Mouse (Mus musculus): ENCODE data around the gene Pex7. TPM values are rescaled to one million over a fixed set of nuclear protein-coding genes. Genes with fewer than 3 reads are reported as not detected.

The Pex7 gene
- polyA plus RNA-seq, 1 experiment from 2014 or later: 33.1 TPM

DNA sequence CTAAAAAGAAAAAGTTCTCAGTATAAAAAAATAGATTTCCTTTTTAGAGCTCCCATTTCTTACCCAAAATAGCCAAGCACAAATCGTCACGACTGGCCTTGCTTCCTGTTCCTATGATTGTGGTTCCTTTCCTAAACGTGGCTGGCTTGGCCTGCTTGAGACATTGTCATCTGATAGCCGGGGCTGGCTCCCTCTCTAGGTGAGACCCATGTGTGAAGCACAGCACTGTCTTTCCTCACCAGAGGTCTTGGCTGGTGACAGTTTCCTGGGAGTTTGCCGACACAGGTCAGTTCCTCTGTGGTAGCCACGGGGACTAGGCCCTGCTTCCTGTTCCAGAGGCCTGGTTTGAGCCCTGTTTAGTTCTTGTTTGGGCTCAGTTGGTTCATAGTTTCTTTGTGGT, 33.6 kb upstream of the Pex7 start:
- H3K9me3 ChIP-seq (replicated peaks): no peaks in the 10 kb centered on the region
- no peak overlapping the region for H3K27ac ChIP-seq (replicated peaks)
- no peaks in the 10 kb centered on the region for H3K4me1 ChIP-seq
- H3K36me3 ChIP-seq: no peaks in the 10 kb centered on the region
- H3K4me3 ChIP-seq: no peak overlapping the region
- 74% methylated on average over 6 of the region's 6 CpGs for WGBS
- DNase-seq (ENCODE audit: low spot score): no peak
- H3K27me3 ChIP-seq (ENCODE audit: low read depth, poor library complexity, severe bottlenecking): peaks cover 24% of the 10 kb centered on the region

GRCm38 (mm10) chr10:19940626-19941025, 33.1 kb upstream of the Pex7 start:
- H3K36me3 ChIP-seq: no peaks in the 10 kb centered on the region
- H3K27me3 ChIP-seq (ENCODE audit: low read depth, poor library complexity, severe bottlenecking): peaks cover 29% of the 10 kb centered on the region
- H3K27ac ChIP-seq (replicated peaks): no peak overlapping the region
- H3K9me3 ChIP-seq (replicated peaks): no peaks in the 10 kb centered on the region
- DNase-seq (ENCODE audit: low spot score): no peak
- WGBS: 90% methylated on average over 8 of the region's 8 CpGs
- H3K4me1 ChIP-seq: no peaks in the 10 kb centered on the region
- H3K4me3 ChIP-seq: no peak overlapping the region

GRCm38 (mm10) chr10:19940127-19940526, 32.6 kb upstream of the Pex7 start:
- Histone ChIP-seq H3K4me1 (peaks cover 3% of the 10 kb centered on the region), H3K36me3 (no peaks in the 10 kb centered on the region), H3K9me3 (replicated peaks) (no peaks in the 10 kb centered on the region), H3K4me3 (no peak overlapping the region), H3K27me3 (ENCODE audit: low read depth, poor library complexity, severe bottlenecking) (peaks cover 34% of the 10 kb centered on the region), H3K27ac (replicated peaks) (no peak overlapping the region)
- 89% methylated on average over 7 of the region's 7 CpGs for whole genome bisulfite sequencing
- no peak for DNase-seq (ENCODE audit: low spot score)

- no peaks in the 10 kb centered on the region for H3K9me3 ChIP-seq (replicated peaks)
- no peak overlapping the region for H3K4me3 ChIP-seq
- no peaks in the 10 kb centered on the region for H3K36me3 ChIP-seq
- H3K4me1 ChIP-seq: peaks cover 11% of the 10 kb centered on the region
- no peak overlapping the region for H3K27ac ChIP-seq (replicated peaks)
- DNase-seq (ENCODE audit: low spot score): no peak
- WGBS: 75% methylated on average over 8 of the region's 8 CpGs
- H3K27me3 ChIP-seq (ENCODE audit: low read depth, poor library complexity, severe bottlenecking): peaks cover 42% of the 10 kb centered on the region
Measured at GRCm38 (mm10) chr10:19939282-19939705, 31.8 kb upstream of the Pex7 start.

DNA sequence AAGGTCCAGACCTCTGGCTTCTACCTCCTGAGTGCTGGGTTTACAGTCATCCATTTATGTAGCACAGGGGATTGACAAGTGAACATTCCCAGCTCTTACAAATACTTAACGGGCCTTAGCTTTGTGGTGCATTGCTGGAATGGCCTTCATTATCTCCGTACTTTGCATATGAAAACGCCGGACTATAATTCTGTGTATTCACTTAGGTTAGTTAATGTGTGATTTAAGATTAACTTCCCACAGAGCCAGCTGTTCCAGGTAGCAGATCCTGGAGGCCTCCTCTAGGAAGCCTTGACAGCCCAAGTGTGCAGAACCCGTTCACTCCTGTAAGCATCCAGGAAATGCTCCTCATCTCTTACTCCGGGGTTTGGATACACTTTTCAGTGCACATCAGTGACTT, 31.2 kb upstream of the Pex7 start:
- no peak overlapping the region for H3K4me3 ChIP-seq

GRCm38 (mm10) chr10:19936961-19937708, 29.6 kb upstream of the Pex7 start:
- WGBS: 70% methylated on average over 9 of the region's 9 CpGs
- Histone ChIP-seq H3K4me1 (peaks cover 22% of the 10 kb centered on the region), H3K27me3 (ENCODE audit: low read depth, poor library complexity, severe bottlenecking) (peaks cover 61% of the 10 kb centered on the region)

More for the DNA sequence above, 31.2 kb upstream of the Pex7 start:
- H3K36me3 ChIP-seq: no peaks in the 10 kb centered on the region
- peaks cover 16% of the 10 kb centered on the region for H3K4me1 ChIP-seq
- 89% methylated on average over 6 of the region's 6 CpGs for WGBS
- no peak for DNase-seq (ENCODE audit: low spot score)
- peaks cover 45% of the 10 kb centered on the region for H3K27me3 ChIP-seq (ENCODE audit: low read depth, poor library complexity, severe bottlenecking)
- no peaks in the 10 kb centered on the region for H3K9me3 ChIP-seq (replicated peaks)
- H3K27ac ChIP-seq (replicated peaks): no peak overlapping the region

DNA sequence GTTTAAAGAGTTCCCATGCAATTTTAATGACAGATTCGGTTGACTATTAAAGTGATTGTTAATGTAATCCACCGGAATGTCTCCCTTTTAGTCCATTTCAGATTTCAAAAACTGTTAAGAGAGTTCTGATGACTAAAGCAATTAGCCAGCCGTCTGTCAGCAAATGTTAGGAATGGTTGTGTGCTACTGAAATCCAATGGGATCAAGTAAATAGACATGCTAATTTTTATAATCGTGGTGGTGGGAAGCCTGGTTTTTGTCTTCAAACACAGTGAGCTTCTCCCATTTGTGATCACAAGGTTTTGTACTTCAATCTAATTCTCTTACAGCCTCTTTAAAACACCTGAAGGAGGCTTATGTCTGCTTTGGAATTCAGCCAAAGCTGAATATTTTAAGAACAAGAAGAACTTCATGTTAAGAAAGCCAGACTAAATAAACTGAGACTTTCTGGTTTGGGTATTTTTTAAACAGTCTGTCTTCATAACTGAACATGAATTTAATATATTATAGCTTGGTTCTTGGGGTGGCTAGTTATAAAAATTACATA, 28.4 kb upstream of the Pex7 start:
- no peaks in the 10 kb centered on the region for H3K36me3 ChIP-seq
- WGBS: 71% methylated on average over 4 of the region's 4 CpGs
- DNase-seq (ENCODE audit: low spot score): no peak
- H3K4me3 ChIP-seq: no peak overlapping the region
- peaks cover 73% of the 10 kb centered on the region for H3K27me3 ChIP-seq (ENCODE audit: low read depth, poor library complexity, severe bottlenecking)
- no peak overlapping the region for H3K27ac ChIP-seq (replicated peaks)
- H3K9me3 ChIP-seq (replicated peaks): no peaks in the 10 kb centered on the region
- H3K4me1 ChIP-seq: peaks cover 22% of the 10 kb centered on the region

More at GRCm38 (mm10) chr10:19936961-19937708, 29.6 kb upstream of the Pex7 start:
- no peaks in the 10 kb centered on the region for H3K36me3 ChIP-seq
- no peaks in the 10 kb centered on the region for H3K9me3 ChIP-seq (replicated peaks)
- H3K4me3 ChIP-seq: no peak overlapping the region
- H3K27ac ChIP-seq (replicated peaks): no peak overlapping the region
- DNase-seq (ENCODE audit: low spot score): no peak

- H3K36me3 ChIP-seq: no peaks in the 10 kb centered on the region
- H3K27me3 ChIP-seq (ENCODE audit: low read depth, poor library complexity, severe bottlenecking): peaks cover 79% of the 10 kb centered on the region
- H3K27ac ChIP-seq (replicated peaks): no peak overlapping the region
- no peaks in the 10 kb centered on the region for H3K9me3 ChIP-seq (replicated peaks)
- H3K4me1 ChIP-seq: peaks cover 22% of the 10 kb centered on the region
- WGBS: 4% methylated on average over 10 of the region's 10 CpGs
- DNase-seq (ENCODE audit: low spot score): no peak
- H3K4me3 ChIP-seq: peak overlapping the region; percentile 77
Measured at GRCm38 (mm10) chr10:19935295-19935623, 27.8 kb upstream of the Pex7 start.

GRCm38 (mm10) chr10:19934384-19935294, 27.1 kb upstream of the Pex7 start, which contains the start of gene Map3k5:
TSS of gene Map3k5 (plus strand) at chr10:19934472.
- DNase-seq (ENCODE audit: low spot score): peak; percentile 78
- H3K36me3 ChIP-seq: no peaks in the 10 kb centered on the region
- H3K27ac ChIP-seq (replicated peaks): peak within 1 kb of the TSS; percentile 83
- H3K9me3 ChIP-seq (replicated peaks): no peaks in the 10 kb centered on the region
- H3K27me3 ChIP-seq (ENCODE audit: low read depth, poor library complexity, severe bottlenecking): peaks cover 80% of the 10 kb centered on the region
- peak within 1 kb of the TSS; percentile 77 for H3K4me3 ChIP-seq
- under 1% methylated on average over 82 of the region's 95 CpGs for WGBS
- H3K4me1 ChIP-seq: peaks cover 22% of the 10 kb centered on the region

DNA sequence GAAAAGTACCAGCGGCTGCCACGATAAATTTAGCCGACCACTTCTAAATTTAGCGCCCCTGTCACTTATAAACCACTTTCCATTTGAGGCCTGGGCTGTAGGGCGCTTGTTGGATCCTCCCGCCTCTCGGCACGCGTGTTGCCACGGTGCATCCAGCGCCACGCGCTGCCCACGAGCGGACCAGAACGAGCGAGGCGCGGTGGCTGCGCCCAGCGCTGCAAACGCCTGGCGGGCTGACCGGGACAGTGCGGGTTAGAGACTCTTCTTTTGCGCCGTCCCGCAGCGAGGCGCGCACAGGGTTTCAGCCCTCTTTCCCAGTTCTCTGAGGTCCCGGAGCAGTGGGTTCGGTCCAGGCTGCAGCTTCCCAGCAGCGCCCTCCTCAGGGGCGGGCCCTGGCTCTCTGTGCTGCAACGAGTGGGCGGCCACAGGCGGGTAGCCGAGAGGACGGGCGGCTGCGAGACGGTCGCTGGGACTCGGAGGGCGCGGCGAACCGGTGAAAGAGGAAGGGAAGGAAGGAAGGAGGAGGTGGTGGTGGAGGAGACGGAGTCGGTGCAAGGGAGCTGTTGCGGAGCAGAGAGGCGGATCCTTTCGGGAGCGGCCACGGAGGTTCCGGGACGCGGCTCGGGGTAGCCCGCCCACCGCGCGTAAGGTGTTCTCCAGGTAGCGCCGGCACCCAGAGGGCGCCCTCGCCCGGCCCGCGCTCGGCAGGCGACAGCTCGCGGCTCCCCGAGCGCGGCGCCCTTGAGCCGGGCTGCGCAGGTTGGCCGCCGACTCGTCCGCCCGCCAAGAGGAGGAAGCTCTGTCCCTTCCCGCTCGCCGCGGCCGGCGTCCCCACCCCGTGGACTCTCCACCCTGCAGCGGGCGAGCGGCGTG, 26.3 kb upstream of the Pex7 start:
- WGBS: under 1% methylated on average over 95 of the region's 97 CpGs
- Histone ChIP-seq H3K9me3 (replicated peaks) (no peaks in the 10 kb centered on the region), H3K4me3 (peak overlapping the region; percentile 77), H3K4me1 (peaks cover 22% of the 10 kb centered on the region), H3K27ac (replicated peaks) (peak overlapping the region; percentile 83), H3K27me3 (ENCODE audit: low read depth, poor library complexity, severe bottlenecking) (peaks cover 80% of the 10 kb centered on the region), H3K36me3 (no peaks in the 10 kb centered on the region)
- DNase-seq (ENCODE audit: low spot score): peak; percentile 80

GRCm38 (mm10) chr10:19932986-19933385, 25.5 kb upstream of the Pex7 start:
- DNase-seq (ENCODE audit: low spot score): no peak
- H3K9me3 ChIP-seq (replicated peaks): no peaks in the 10 kb centered on the region
- H3K4me1 ChIP-seq: peaks cover 22% of the 10 kb centered on the region
- no peaks in the 10 kb centered on the region for H3K36me3 ChIP-seq
- H3K27me3 ChIP-seq (ENCODE audit: low read depth, poor library complexity, severe bottlenecking): peaks cover 74% of the 10 kb centered on the region
- H3K4me3 ChIP-seq: peak overlapping the region; percentile 77
- WGBS: 55% methylated on average over 3 of the region's 3 CpGs
- H3K27ac ChIP-seq (replicated peaks): no peak overlapping the region

DNA sequence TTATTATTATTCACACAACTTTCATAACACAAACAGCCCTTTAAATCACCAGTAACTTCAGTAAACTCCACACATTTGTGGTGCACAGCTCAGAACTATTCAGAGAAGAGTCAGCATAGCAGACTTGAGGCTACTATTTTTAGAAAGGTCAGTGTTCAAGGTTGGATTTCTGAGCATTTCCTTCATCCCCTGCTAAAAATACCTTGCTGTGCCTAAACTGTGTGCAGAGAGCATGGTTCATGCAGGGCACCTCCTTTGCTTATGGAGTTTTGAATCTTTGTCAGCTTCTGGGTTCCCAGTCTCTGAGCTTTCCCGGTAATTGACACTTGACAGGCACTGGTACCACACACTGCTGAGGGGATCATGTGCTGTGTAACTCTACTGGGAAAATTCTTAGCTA, 20.7 kb upstream of the Pex7 start:
- H3K36me3 ChIP-seq: no peaks in the 10 kb centered on the region
- WGBS: 77% methylated on average over 1 of the region's 1 CpGs
- H3K4me3 ChIP-seq: no peak overlapping the region
- DNase-seq (ENCODE audit: low spot score): no peak
- no peak overlapping the region for H3K27ac ChIP-seq (replicated peaks)
- peaks cover 29% of the 10 kb centered on the region for H3K27me3 ChIP-seq (ENCODE audit: low read depth, poor library complexity, severe bottlenecking)
- H3K9me3 ChIP-seq (replicated peaks): no peaks in the 10 kb centered on the region
- peaks cover under 1% of the 10 kb centered on the region; the same call in 1 of the 2 replicates for H3K4me1 ChIP-seq

All from midbrain, embryonic 10.5 days (tissue).